Mouse (Mus musculus): ENCODE measurements around the gene Olfr1061. TPM values are rescaled to one million over a fixed set of nuclear protein-coding genes. Genes with fewer than 3 reads are reported as not detected.
"Not testable (repeated sequence)": the region's sequence is repeated elsewhere in the genome, so short reads cannot be mapped to it uniquely, and the experiment has no call there.

Olfr1061 gene
- total and polyA plus RNA-seq, 2 experiments from 2014 or later: not detected

DNA sequence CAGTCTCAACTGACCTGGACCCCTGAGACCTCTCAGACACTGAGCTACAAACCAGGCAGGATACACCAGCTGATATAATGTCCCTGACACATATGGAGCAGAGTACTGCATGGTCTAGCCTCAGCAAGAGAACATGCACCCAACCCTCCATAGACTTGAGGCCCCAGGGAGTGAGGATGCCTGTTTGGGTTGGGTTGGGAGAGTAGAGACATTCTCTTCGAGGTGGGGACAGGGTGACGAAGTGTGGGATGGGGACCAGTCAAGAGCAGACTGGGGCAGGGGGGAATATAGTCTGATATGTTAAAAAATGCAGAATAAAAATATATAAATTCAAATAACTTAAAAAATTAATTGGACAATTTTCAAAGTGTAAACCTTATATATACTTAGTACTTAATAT is 18.7 kb downstream of the Olfr1061 start:
- H3K9me3 ChIP-seq (ENCODE audit: low read length): no peaks in the 10 kb centered on the region
- H3K27ac ChIP-seq: no peak overlapping the region
- H3K4me3 ChIP-seq (ENCODE audit: low read length): no peak overlapping the region
- H3K36me3 ChIP-seq (ENCODE audit: insufficient read depth, low read length): no peaks in the 10 kb centered on the region
- no peak for TF ChIP-seq CTCF (IDR thresholded peaks at IDR 0.05; ENCODE audit: low read depth)
- H3K27me3 ChIP-seq (ENCODE audit: insufficient read depth, low read length): no peaks in the 10 kb centered on the region
- ATAC-seq: no peak; the same call in 1 of the 2 replicates
- no peaks in the 10 kb centered on the region for H3K4me1 ChIP-seq (ENCODE audit: insufficient read depth, low read length)
- DNase-seq (ENCODE audit: low spot score): no peak
- no peak overlapping the region for H3K4me2 ChIP-seq (ENCODE audit: low read depth, low read length)
- no peak overlapping the region for H3K9ac ChIP-seq (replicated peaks; ENCODE audit: low read length)
- WGBS: 85% methylated on average over 2 of the region's 2 CpGs

DNA sequence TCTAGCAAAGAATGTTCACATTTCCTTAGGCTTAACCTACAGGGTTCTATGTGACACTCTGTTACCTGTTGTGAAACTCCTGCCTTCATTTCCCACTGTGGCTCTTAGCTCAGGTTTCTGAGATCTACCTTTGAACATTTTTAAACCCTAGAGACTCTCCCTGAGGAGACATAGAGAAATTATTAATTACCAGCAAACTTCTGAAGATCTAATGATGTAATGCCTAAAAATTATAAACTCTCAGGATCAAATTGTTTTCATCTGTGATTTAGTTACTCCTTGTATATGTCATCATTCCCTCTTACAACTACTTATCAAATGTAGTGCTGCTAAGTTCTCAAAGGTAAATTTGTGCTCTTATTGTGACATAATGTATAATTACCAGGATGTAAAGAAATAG is 25.4 kb downstream of the Olfr1061 start, which contains the start of gene Olfr1058:
TSS of gene Olfr1058 (minus strand) at position 101 of the 400 bp plus-strand sequence.
- H3K36me3 ChIP-seq (ENCODE audit: insufficient read depth, low read length); H3K9me3 ChIP-seq (ENCODE audit: low read length); H3K4me3 ChIP-seq (ENCODE audit: low read length); H3K27me3 ChIP-seq (ENCODE audit: insufficient read depth, low read length); ATAC-seq; H3K4me1 ChIP-seq (ENCODE audit: insufficient read depth, low read length); H3K4me2 ChIP-seq (ENCODE audit: low read depth, low read length); H3K9ac ChIP-seq (replicated peaks; ENCODE audit: low read length); H3K27ac ChIP-seq; DNase-seq (ENCODE audit: low spot score): not testable (repeated sequence)

GRCm38 (mm10) chr2:86378293-86378692 is 35.6 kb downstream of the Olfr1061 start, which contains the start of gene Olfr1057:
Olfr1057 (minus strand) TSS chr2:86378393.
- H3K27me3 ChIP-seq (ENCODE audit: insufficient read depth, low read length): no peaks in the 10 kb centered on the region
- TF ChIP-seq CTCF (IDR thresholded peaks at IDR 0.05; ENCODE audit: low read depth): no peak
- H3K9ac ChIP-seq (replicated peaks; ENCODE audit: low read length): no peak within 1 kb of the TSS
- no peaks in the 10 kb centered on the region for H3K36me3 ChIP-seq (ENCODE audit: insufficient read depth, low read length)
- ATAC-seq (no peak), DNase-seq (ENCODE audit: low spot score) (no peak)
- H3K4me1 ChIP-seq (ENCODE audit: insufficient read depth, low read length): no peaks in the 10 kb centered on the region
- H3K4me3 ChIP-seq (ENCODE audit: low read length): no peak within 1 kb of the TSS
- no peaks in the 10 kb centered on the region for H3K9me3 ChIP-seq (ENCODE audit: low read length)
- no peak within 1 kb of the TSS for H3K27ac ChIP-seq
- H3K4me2 ChIP-seq (ENCODE audit: low read depth, low read length): no peak within 1 kb of the TSS

DNA sequence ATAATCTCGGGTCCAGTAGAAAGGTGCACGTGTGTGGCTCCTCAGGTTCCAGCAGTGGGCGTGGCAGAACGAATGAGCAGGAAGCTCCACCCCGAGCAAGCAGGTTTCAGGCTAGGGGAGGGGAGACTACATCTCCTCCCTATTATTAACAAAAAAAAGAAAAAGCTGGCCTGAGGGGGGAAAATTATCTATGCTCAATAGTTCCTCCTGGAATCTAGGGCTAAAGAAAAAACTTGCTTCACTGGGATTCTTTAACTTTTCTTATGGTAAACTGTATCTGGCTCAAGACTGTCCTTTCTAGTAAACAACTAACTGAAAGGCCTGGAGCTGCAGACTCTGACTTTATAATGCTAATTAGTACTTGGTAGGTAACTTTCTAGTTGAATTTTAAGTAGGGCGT is 47.5 kb downstream of the Olfr1061 start:
- not testable (repeated sequence) for H3K4me3 ChIP-seq (ENCODE audit: low read length); H3K4me2 ChIP-seq (ENCODE audit: low read depth, low read length); ATAC-seq; H3K9ac ChIP-seq (replicated peaks; ENCODE audit: low read length); H3K36me3 ChIP-seq (ENCODE audit: insufficient read depth, low read length); H3K27me3 ChIP-seq (ENCODE audit: insufficient read depth, low read length); DNase-seq (ENCODE audit: low spot score); H3K9me3 ChIP-seq (ENCODE audit: low read length); H3K4me1 ChIP-seq (ENCODE audit: insufficient read depth, low read length); H3K27ac ChIP-seq
- no CpG with 5 or more reads among the region's 6 CpGs for WGBS

Other genes with a start within 250 kb of the Olfr1061 start
- not detected in 2 replicates for gene Olfr1043, start 246.5 kb downstream of the Olfr1061 start, total RNA-seq (2014; rRNA removed)
- gene Olfr1043, start 246.5 kb downstream of the Olfr1061 start, polyA plus RNA-seq (2015; fragmentation: Nextera tagmentation; extraction: Ambion mirVana): not detected in 2 replicates
- not detected in 2 replicates for gene Olfr1044, start 236.2 kb downstream of the Olfr1061 start, total RNA-seq (2014; rRNA removed)
- gene Olfr1044, start 236.2 kb downstream of the Olfr1061 start, polyA plus RNA-seq (2015; fragmentation: Nextera tagmentation; extraction: Ambion mirVana): not detected in 2 replicates
- gene Olfr52, start 228.4 kb downstream of the Olfr1061 start, total RNA-seq (2014; rRNA removed): not detected in 2 replicates
- gene Olfr52, start 228.4 kb downstream of the Olfr1061 start, polyA plus RNA-seq (2015; fragmentation: Nextera tagmentation; extraction: Ambion mirVana): not detected in 2 replicates
- gene Olfr1045, start 211.0 kb downstream of the Olfr1061 start, total RNA-seq (2014; rRNA removed): not detected in 2 replicates
- not detected in 2 replicates for gene Olfr1045, start 211.0 kb downstream of the Olfr1061 start, polyA plus RNA-seq (2015; fragmentation: Nextera tagmentation; extraction: Ambion mirVana)
- not detected in 2 replicates for gene Olfr1046, start 194.7 kb downstream of the Olfr1061 start, total RNA-seq (2014; rRNA removed)
- gene Olfr1046, start 194.7 kb downstream of the Olfr1061 start, polyA plus RNA-seq (2015; fragmentation: Nextera tagmentation; extraction: Ambion mirVana): not detected in 2 replicates
- not detected in 2 replicates for gene Olfr1047, start 182.6 kb downstream of the Olfr1061 start, total RNA-seq (2014; rRNA removed)
- gene Olfr1047, start 182.6 kb downstream of the Olfr1061 start, polyA plus RNA-seq (2015; fragmentation: Nextera tagmentation; extraction: Ambion mirVana): not detected in 2 replicates
- gene Olfr1048, start 173.8 kb downstream of the Olfr1061 start, total RNA-seq (2014; rRNA removed): not detected in 2 replicates
- not detected in 2 replicates for gene Olfr1048, start 173.8 kb downstream of the Olfr1061 start, polyA plus RNA-seq (2015; fragmentation: Nextera tagmentation; extraction: Ambion mirVana)
- gene Olfr1049, start 155.7 kb downstream of the Olfr1061 start, total RNA-seq (2014; rRNA removed): not detected in 2 replicates
- gene Olfr1049, start 155.7 kb downstream of the Olfr1061 start, polyA plus RNA-seq (2015; fragmentation: Nextera tagmentation; extraction: Ambion mirVana): not detected in 2 replicates
- not detected in 2 replicates for gene Olfr1051, start 135.0 kb downstream of the Olfr1061 start, total RNA-seq (2014; rRNA removed)
- gene Olfr1051, start 135.0 kb downstream of the Olfr1061 start, polyA plus RNA-seq (2015; fragmentation: Nextera tagmentation; extraction: Ambion mirVana): not detected in 2 replicates
- 0.37 TPM in 1 of 2 replicates, not detected in the other for gene Olfr1052, start 121.6 kb downstream of the Olfr1061 start, total RNA-seq (2014; rRNA removed)
- gene Olfr1052, start 121.6 kb downstream of the Olfr1061 start, polyA plus RNA-seq (2015; fragmentation: Nextera tagmentation; extraction: Ambion mirVana): not detected in 2 replicates
- gene Olfr1053, start 98.8 kb downstream of the Olfr1061 start, total RNA-seq (2014; rRNA removed): not detected in 2 replicates
- not detected in 2 replicates for gene Olfr1053, start 98.8 kb downstream of the Olfr1061 start, polyA plus RNA-seq (2015; fragmentation: Nextera tagmentation; extraction: Ambion mirVana)
- gene Olfr1054, start 78.6 kb downstream of the Olfr1061 start, total RNA-seq (2014; rRNA removed): not detected in 2 replicates
- gene Olfr1054, start 78.6 kb downstream of the Olfr1061 start, polyA plus RNA-seq (2015; fragmentation: Nextera tagmentation; extraction: Ambion mirVana): not detected in 2 replicates
- gene Olfr1055, start 63.8 kb downstream of the Olfr1061 start, total RNA-seq (2014; rRNA removed): not detected in 2 replicates
- gene Olfr1055, start 63.8 kb downstream of the Olfr1061 start, polyA plus RNA-seq (2015; fragmentation: Nextera tagmentation; extraction: Ambion mirVana): not detected in 2 replicates
- not detected in 2 replicates for gene Olfr1056, start 51.6 kb downstream of the Olfr1061 start, total RNA-seq (2014; rRNA removed)
- gene Olfr1056, start 51.6 kb downstream of the Olfr1061 start, polyA plus RNA-seq (2015; fragmentation: Nextera tagmentation; extraction: Ambion mirVana): not detected in 2 replicates
- not detected in 2 replicates for gene Olfr1057, start 35.7 kb downstream of the Olfr1061 start, total RNA-seq (2014; rRNA removed)
- not detected in 2 replicates for gene Olfr1057, start 35.7 kb downstream of the Olfr1061 start, polyA plus RNA-seq (2015; fragmentation: Nextera tagmentation; extraction: Ambion mirVana)
- gene Olfr1058, start 25.5 kb downstream of the Olfr1061 start, total RNA-seq (2014; rRNA removed): not detected in 2 replicates
- not detected in 2 replicates for gene Olfr1058, start 25.5 kb downstream of the Olfr1061 start, polyA plus RNA-seq (2015; fragmentation: Nextera tagmentation; extraction: Ambion mirVana)
- not detected in 2 replicates for gene Olfr1062, start 12.7 kb upstream of the Olfr1061 start, total RNA-seq (2014; rRNA removed)
- gene Olfr1062, start 12.7 kb upstream of the Olfr1061 start, polyA plus RNA-seq (2015; fragmentation: Nextera tagmentation; extraction: Ambion mirVana): not detected in 2 replicates
- gene Olfr1065, start 36.5 kb upstream of the Olfr1061 start, total RNA-seq (2014; rRNA removed): not detected in 2 replicates
- gene Olfr1065, start 36.5 kb upstream of the Olfr1061 start, polyA plus RNA-seq (2015; fragmentation: Nextera tagmentation; extraction: Ambion mirVana): not detected in 2 replicates
- not detected in 2 replicates for gene Olfr1066, start 42.2 kb upstream of the Olfr1061 start, total RNA-seq (2014; rRNA removed)
- gene Olfr1066, start 42.2 kb upstream of the Olfr1061 start, polyA plus RNA-seq (2015; fragmentation: Nextera tagmentation; extraction: Ambion mirVana): not detected in 2 replicates
- not detected in 2 replicates for gene Olfr228, start 73.3 kb upstream of the Olfr1061 start, total RNA-seq (2014; rRNA removed)
- not detected in 2 replicates for gene Olfr228, start 73.3 kb upstream of the Olfr1061 start, polyA plus RNA-seq (2015; fragmentation: Nextera tagmentation; extraction: Ambion mirVana)
- gene Olfr1076, start 94.4 kb upstream of the Olfr1061 start, total RNA-seq (2014; rRNA removed): not detected in 2 replicates
- gene Olfr1076, start 94.4 kb upstream of the Olfr1061 start, polyA plus RNA-seq (2015; fragmentation: Nextera tagmentation; extraction: Ambion mirVana): not detected in 2 replicates
- not detected in 2 replicates for gene Olfr1079, start 128.4 kb upstream of the Olfr1061 start, total RNA-seq (2014; rRNA removed)
- not detected in 2 replicates for gene Olfr1079, start 128.4 kb upstream of the Olfr1061 start, polyA plus RNA-seq (2015; fragmentation: Nextera tagmentation; extraction: Ambion mirVana)
- not detected in 2 replicates for gene Olfr1080, start 144.2 kb upstream of the Olfr1061 start, total RNA-seq (2014; rRNA removed)
- gene Olfr1080, start 144.2 kb upstream of the Olfr1061 start, polyA plus RNA-seq (2015; fragmentation: Nextera tagmentation; extraction: Ambion mirVana): not detected in 2 replicates
- not detected in 2 replicates for gene Olfr1082, start 184.9 kb upstream of the Olfr1061 start, total RNA-seq (2014; rRNA removed)
- not detected in 2 replicates for gene Olfr1082, start 184.9 kb upstream of the Olfr1061 start, polyA plus RNA-seq (2015; fragmentation: Nextera tagmentation; extraction: Ambion mirVana)
- not detected in 2 replicates for gene Olfr1084, start 225.7 kb upstream of the Olfr1061 start, total RNA-seq (2014; rRNA removed)
- gene Olfr1084, start 225.7 kb upstream of the Olfr1061 start, polyA plus RNA-seq (2015; fragmentation: Nextera tagmentation; extraction: Ambion mirVana): not detected in 2 replicates
- not detected in 2 replicates for gene Olfr1085, start 248.0 kb upstream of the Olfr1061 start, total RNA-seq (2014; rRNA removed)
- not detected in 2 replicates for gene Olfr1085, start 248.0 kb upstream of the Olfr1061 start, polyA plus RNA-seq (2015; fragmentation: Nextera tagmentation; extraction: Ambion mirVana)